Mouse (Mus musculus): ENCODE measurements around the gene Cyld. TPM values are rescaled to one million over a fixed set of nuclear protein-coding genes. Genes with fewer than 3 reads are reported as not detected.

Cyld gene
- 10.7 TPM for polyA plus RNA-seq (2014; fragmentation: Illumina TruSeq; extraction: RNeasy Lipid Tissue Mini Kit (QIAGEN cat#74804); ENCODE audit: insufficient read depth, low read depth, low replicate concordance)

DNA sequence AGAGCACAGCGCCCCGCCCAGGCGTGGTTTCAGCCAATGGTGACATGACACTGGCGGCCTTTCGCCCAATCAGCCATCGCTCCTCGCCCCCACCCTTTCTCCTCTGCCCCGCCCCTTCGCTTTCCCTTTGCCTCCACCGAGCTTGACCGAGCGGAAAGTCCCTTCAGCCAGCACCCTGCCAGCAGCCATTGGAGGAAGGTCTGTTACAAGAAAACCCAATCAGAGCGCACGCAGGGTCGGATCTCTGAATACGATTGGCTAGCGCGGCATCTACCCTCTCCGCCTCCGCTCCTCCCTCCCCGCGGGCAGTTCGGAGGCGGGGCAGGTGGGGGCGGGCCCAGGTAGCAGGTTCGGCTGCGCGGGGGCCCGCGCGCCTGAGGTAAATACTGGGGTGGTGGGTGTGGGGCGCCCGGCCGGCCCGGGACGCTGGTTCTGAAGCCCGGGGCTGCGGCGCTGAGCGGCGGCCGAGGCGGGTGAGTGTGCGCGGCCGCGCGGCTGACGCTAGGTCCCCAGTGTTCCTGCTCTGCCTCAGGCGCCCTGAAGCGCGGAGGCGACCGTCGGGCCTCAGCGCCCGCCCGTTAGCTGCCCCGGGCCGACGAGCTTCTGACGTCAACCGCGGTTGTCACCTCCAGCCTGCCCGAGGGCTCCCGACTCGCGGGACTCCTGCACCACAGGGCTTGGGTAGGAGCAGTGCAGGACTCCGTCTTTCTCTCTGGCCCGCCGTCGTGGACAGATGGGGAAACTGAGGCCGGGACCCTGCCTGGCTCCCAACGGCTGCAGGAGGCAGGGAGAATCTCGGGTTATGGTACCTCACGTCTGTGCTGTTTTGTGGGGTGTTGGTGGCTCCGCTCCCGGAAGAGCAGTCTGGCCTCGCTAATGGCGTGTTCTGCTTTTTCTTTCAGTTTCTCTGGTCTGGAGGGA, at the start of gene Cyld:
TSS of gene Cyld (plus strand) at position 308 of the 921 bp plus-strand sequence.

Other genes with a start within 250 kb of the Cyld start
- gene Nkd1, start 175.7 kb upstream of the Cyld start, polyA plus RNA-seq (2014; fragmentation: Illumina TruSeq; extraction: RNeasy Lipid Tissue Mini Kit (QIAGEN cat#74804); ENCODE audit: insufficient read depth, low read depth, low replicate concordance): 89.7 TPM
- 10.5 TPM for gene Snx20, start 60.9 kb upstream of the Cyld start, polyA plus RNA-seq (2014; fragmentation: Illumina TruSeq; extraction: RNeasy Lipid Tissue Mini Kit (QIAGEN cat#74804); ENCODE audit: insufficient read depth, low read depth, low replicate concordance)
- gene Nod2, start 49.7 kb upstream of the Cyld start, polyA plus RNA-seq (2014; fragmentation: Illumina TruSeq; extraction: RNeasy Lipid Tissue Mini Kit (QIAGEN cat#74804); ENCODE audit: insufficient read depth, low read depth, low replicate concordance): 1.2 TPM